Mouse (Mus musculus): ENCODE results near the gene Blm. TPM values are rescaled to one million over a fixed set of nuclear protein-coding genes. Genes with fewer than 3 reads are reported as not detected.

The Blm gene
- polyA plus RNA-seq, 1 experiment = 1.1 TPM

- DNase-seq (ENCODE audit: low read depth in 1 of 2, low spot score in 2 of 2) = no peak
- H3K27me3 ChIP-seq (ENCODE audit: control insufficient read depth, insufficient read depth, low read length) = no peaks in the 10 kb centered on the region
- no peak overlapping the region for H3K4me3 ChIP-seq (ENCODE audit: extremely low read depth, insufficient read depth, insufficient read length)
- TF ChIP-seq POLR2A (IDR thresholded peaks at IDR 0.05; ENCODE audit: low read depth, low read length) = no peak
- no peak for TF ChIP-seq CTCF (IDR thresholded peaks at IDR 0.05; ENCODE audit: extremely low read depth, insufficient read depth, insufficient read length, insufficient replicate concordance)
- peaks cover 4% of the 10 kb centered on the region for H3K36me3 ChIP-seq (ENCODE audit: control insufficient read depth, insufficient read depth, low read length)
- 75% methylated on average over 3 of the region's 3 CpGs for WGBS
- no peaks in the 10 kb centered on the region for H3K4me1 ChIP-seq (ENCODE audit: control insufficient read depth, insufficient read depth, insufficient read length)
- H3K27ac ChIP-seq (ENCODE audit: insufficient read depth, low read length) = no peak overlapping the region
Observed at GRCm38 (mm10) chr7:80506007-80506406, 28.9 kb downstream of the Blm start.

GRCm38 (mm10) chr7:80504920-80505319, 30.0 kb downstream of the Blm start:
- Histone ChIP-seq H3K4me1 (ENCODE audit: control insufficient read depth, insufficient read depth, insufficient read length) (0 out of 2 replicates have a peak, but pooled peaks cover under 1% of the 10 kb centered on the region), H3K27ac (ENCODE audit: insufficient read depth, low read length) (no peak overlapping the region), H3K27me3 (ENCODE audit: control insufficient read depth, insufficient read depth, low read length) (no peaks in the 10 kb centered on the region), H3K36me3 (ENCODE audit: control insufficient read depth, insufficient read depth, low read length) (peaks cover 4% of the 10 kb centered on the region), H3K4me3 (ENCODE audit: extremely low read depth, insufficient read depth, insufficient read length) (no peak overlapping the region)
- WGBS = 98% methylated on average over 3 of the region's 3 CpGs
- DNase-seq (ENCODE audit: low read depth in 1 of 2, low spot score in 2 of 2) = no peak
- TF ChIP-seq POLR2A (IDR thresholded peaks at IDR 0.05; ENCODE audit: low read depth, low read length) = no peak
- no peak for TF ChIP-seq CTCF (IDR thresholded peaks at IDR 0.05; ENCODE audit: extremely low read depth, insufficient read depth, insufficient read length, insufficient replicate concordance)

- H3K4me1 ChIP-seq (ENCODE audit: control insufficient read depth, insufficient read depth, insufficient read length) = peaks cover 2% of the 10 kb centered on the region; the same call in 1 of the 2 replicates
- H3K4me3 ChIP-seq (ENCODE audit: extremely low read depth, insufficient read depth, insufficient read length) = no peak overlapping the region
- H3K27ac ChIP-seq (ENCODE audit: insufficient read depth, low read length) = no peak overlapping the region
Observed at GRCm38 (mm10) chr7:80501006-80501405, 33.9 kb downstream of the Blm start.

GRCm38 (mm10) chr7:80500099-80500498, 34.8 kb downstream of the Blm start:
- no peak for DNase-seq (ENCODE audit: low read depth in 1 of 2, low spot score in 2 of 2)
- Histone ChIP-seq H3K4me1 (ENCODE audit: control insufficient read depth, insufficient read depth, insufficient read length) (peaks cover 2% of the 10 kb centered on the region; the same call in 1 of the 2 replicates), H3K4me3 (ENCODE audit: extremely low read depth, insufficient read depth, insufficient read length) (no peak overlapping the region), H3K36me3 (ENCODE audit: control insufficient read depth, insufficient read depth, low read length) (peaks cover 3% of the 10 kb centered on the region), H3K27me3 (ENCODE audit: control insufficient read depth, insufficient read depth, low read length) (no peaks in the 10 kb centered on the region), H3K27ac (ENCODE audit: insufficient read depth, low read length) (no peak overlapping the region)
- no peak for TF ChIP-seq CTCF (IDR thresholded peaks at IDR 0.05; ENCODE audit: extremely low read depth, insufficient read depth, insufficient read length, insufficient replicate concordance)
- TF ChIP-seq POLR2A (IDR thresholded peaks at IDR 0.05; ENCODE audit: low read depth, low read length) = no peak

More at GRCm38 (mm10) chr7:80501006-80501405, 33.9 kb downstream of the Blm start:
- Histone ChIP-seq H3K36me3 (ENCODE audit: control insufficient read depth, insufficient read depth, low read length) (peaks cover 4% of the 10 kb centered on the region), H3K27me3 (ENCODE audit: control insufficient read depth, insufficient read depth, low read length) (no peaks in the 10 kb centered on the region)
- TF ChIP-seq CTCF (IDR thresholded peaks at IDR 0.05; ENCODE audit: extremely low read depth, insufficient read depth, insufficient read length, insufficient replicate concordance) (no peak), POLR2A (IDR thresholded peaks at IDR 0.05; ENCODE audit: low read depth, low read length) (no peak)
- peak in 1 of 2 experiments; percentile 15 for DNase-seq (ENCODE audit: low read depth in 1 of 2, low spot score in 2 of 2)
- WGBS = 39% methylated on average over 7 of the region's 7 CpGs

DNA sequence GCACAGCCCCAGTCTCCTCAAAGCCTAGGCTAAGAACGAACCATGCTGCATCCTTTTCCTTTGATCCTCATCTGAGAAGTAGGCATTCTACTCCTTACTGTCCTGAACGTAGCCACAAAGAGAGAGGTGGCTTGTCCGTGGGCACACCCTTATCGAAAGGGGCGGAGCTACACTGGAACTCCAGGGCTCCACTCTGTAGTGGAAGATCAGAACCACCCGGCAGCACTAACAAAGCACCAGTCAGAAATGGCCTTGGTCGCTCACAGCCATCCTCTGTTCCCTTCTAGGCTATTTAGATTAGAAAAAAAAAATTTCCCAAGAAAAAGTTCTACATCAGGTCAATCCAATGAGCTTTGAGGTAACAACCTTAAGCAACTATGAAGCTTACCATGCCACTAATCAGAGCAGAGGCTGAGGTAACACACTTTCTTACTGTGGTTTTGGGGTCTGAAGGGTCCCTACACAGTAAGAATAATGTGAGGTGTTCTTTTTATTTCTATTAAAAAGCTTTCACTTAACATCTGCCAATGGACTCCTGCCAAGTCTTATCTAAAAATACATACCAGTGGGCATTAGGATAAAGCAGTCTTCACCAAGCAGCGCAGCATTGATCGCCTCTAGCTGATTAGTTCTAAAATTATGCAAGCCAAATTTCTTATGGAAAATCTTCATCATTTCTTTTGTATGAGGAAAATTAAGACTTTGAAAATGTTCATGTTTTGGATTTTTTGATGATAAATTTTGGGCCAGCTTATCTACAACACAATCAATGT, 35.5 kb downstream of the Blm start:
- TF ChIP-seq CTCF (IDR thresholded peaks at IDR 0.05; ENCODE audit: extremely low read depth, insufficient read depth, insufficient read length, insufficient replicate concordance) (no peak), POLR2A (IDR thresholded peaks at IDR 0.05; ENCODE audit: low read depth, low read length) (no peak)
- Histone ChIP-seq H3K27me3 (ENCODE audit: control insufficient read depth, insufficient read depth, low read length) (no peaks in the 10 kb centered on the region), H3K4me3 (ENCODE audit: extremely low read depth, insufficient read depth, insufficient read length) (no peak overlapping the region), H3K4me1 (ENCODE audit: control insufficient read depth, insufficient read depth, insufficient read length) (peaks cover 2% of the 10 kb centered on the region; the same call in 1 of the 2 replicates), H3K36me3 (ENCODE audit: control insufficient read depth, insufficient read depth, low read length) (no peaks in the 10 kb centered on the region; the same call in 1 of the 2 replicates), H3K27ac (ENCODE audit: insufficient read depth, low read length) (no peak overlapping the region)
- DNase-seq (ENCODE audit: low read depth in 1 of 2, low spot score in 2 of 2) = no peak
- WGBS = 77% methylated on average over 9 of the region's 9 CpGs

DNA sequence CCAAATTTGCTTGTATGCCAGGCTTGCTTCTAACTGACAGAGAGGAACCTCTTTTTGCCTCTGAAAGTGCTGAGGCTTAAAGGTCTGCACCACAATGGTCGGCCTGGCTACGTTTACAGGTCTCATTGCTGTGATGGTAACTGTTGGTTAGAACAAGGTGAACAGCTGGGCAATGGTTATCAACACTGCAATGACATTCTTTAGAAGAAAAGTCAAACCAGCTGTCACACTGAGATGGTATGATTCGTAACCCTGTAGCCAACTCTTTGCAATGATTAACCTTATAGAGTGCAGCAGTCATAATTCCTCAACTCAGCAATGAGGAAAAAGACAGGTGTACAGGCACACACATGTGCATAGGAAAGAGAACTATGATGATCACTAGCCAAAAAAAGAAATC, 38.3 kb downstream of the Blm start:
- Histone ChIP-seq H3K4me1 (ENCODE audit: control insufficient read depth, insufficient read depth, insufficient read length) (peaks cover 2% of the 10 kb centered on the region; the same call in 1 of the 2 replicates), H3K27me3 (ENCODE audit: control insufficient read depth, insufficient read depth, low read length) (no peaks in the 10 kb centered on the region), H3K4me3 (ENCODE audit: extremely low read depth, insufficient read depth, insufficient read length) (no peak overlapping the region), H3K27ac (ENCODE audit: insufficient read depth, low read length) (no peak overlapping the region), H3K36me3 (ENCODE audit: control insufficient read depth, insufficient read depth, low read length) (peaks cover 2% of the 10 kb centered on the region; the same call in 1 of the 2 replicates)
- no peak for TF ChIP-seq POLR2A (IDR thresholded peaks at IDR 0.05; ENCODE audit: low read depth, low read length)
- no peak for TF ChIP-seq CTCF (IDR thresholded peaks at IDR 0.05; ENCODE audit: extremely low read depth, insufficient read depth, insufficient read length, insufficient replicate concordance)
- no peak for DNase-seq (ENCODE audit: low read depth in 1 of 2, low spot score in 2 of 2)
- WGBS = 86% methylated on average over 3 of the region's 3 CpGs

GRCm38 (mm10) chr7:80495210-80495609, 39.7 kb downstream of the Blm start:
- peaks cover 2% of the 10 kb centered on the region; the same call in 1 of the 2 replicates for H3K4me1 ChIP-seq (ENCODE audit: control insufficient read depth, insufficient read depth, insufficient read length)
- DNase-seq (ENCODE audit: low read depth in 1 of 2, low spot score in 2 of 2) = no peak
- peaks cover 2% of the 10 kb centered on the region; the same call in 1 of the 2 replicates for H3K36me3 ChIP-seq (ENCODE audit: control insufficient read depth, insufficient read depth, low read length)
- 26% methylated on average over 6 of the region's 6 CpGs for WGBS
- no peak for TF ChIP-seq POLR2A (IDR thresholded peaks at IDR 0.05; ENCODE audit: low read depth, low read length)
- TF ChIP-seq CTCF (IDR thresholded peaks at IDR 0.05; ENCODE audit: extremely low read depth, insufficient read depth, insufficient read length, insufficient replicate concordance) = no peak
- H3K27me3 ChIP-seq (ENCODE audit: control insufficient read depth, insufficient read depth, low read length) = no peaks in the 10 kb centered on the region
- no peak overlapping the region for H3K4me3 ChIP-seq (ENCODE audit: extremely low read depth, insufficient read depth, insufficient read length)
- no peak overlapping the region for H3K27ac ChIP-seq (ENCODE audit: insufficient read depth, low read length)
